Mouse (Mus musculus) retina, postnatal 7 days (tissue): ENCODE data around the gene Olfr1380.
"Not testable (repeated sequence)": the region's sequence is repeated elsewhere in the genome, so short reads cannot be mapped to it uniquely, and the experiment has no call there.

Source experiments
- DNase-seq: peaks from one replicate; pipeline ENCODE4 v3.0.0-alpha.2; 2012; ENCODE audit warnings: low read depth, low spot score

Olfr1380 gene

GRCm38 (mm10) chr11:49556578-49556977 is at the start of gene Olfr1380:
Gene Olfr1380 (plus strand): TSS chr11:49556878.
- DNase-seq = not testable (repeated sequence)

- DNase-seq = no peak
Measured at GRCm38 (mm10) chr11:49518086-49518485, 38.6 kb upstream of the Olfr1380 start.

- DNase-seq = no peak
Measured at GRCm38 (mm10) chr11:49519348-49519747, 37.3 kb upstream of the Olfr1380 start, which contains the start of gene Olfr1383. Gene Olfr1383 (plus strand): TSS chr11:49519648.

GRCm38 (mm10) chr11:49527947-49528346 is 28.7 kb upstream of the Olfr1380 start, which contains the start of gene Olfr1382:
Gene Olfr1382 (plus strand): TSS chr11:49528247.
- no peak for DNase-seq

- DNase-seq = no peak
Measured at GRCm38 (mm10) chr11:49532761-49533160, 23.9 kb upstream of the Olfr1380 start.

GRCm38 (mm10) chr11:49536631-49537030 is 20.0 kb upstream of the Olfr1380 start:
- DNase-seq = not testable (repeated sequence)

- DNase-seq = not testable (repeated sequence)
Measured at GRCm38 (mm10) chr11:49543149-49543548, 13.5 kb upstream of the Olfr1380 start, which contains the start of gene Olfr1381. Gene Olfr1381 (plus strand): TSS chr11:49543449.

GRCm38 (mm10) chr11:49554033-49554432 is 2.6 kb upstream of the Olfr1380 start:
- DNase-seq = not testable (repeated sequence)

- DNase-seq = not testable (repeated sequence)
Measured at GRCm38 (mm10) chr11:49575054-49575453, 18.4 kb downstream of the Olfr1380 start.

- DNase-seq = not testable (repeated sequence)
Measured at GRCm38 (mm10) chr11:49580452-49580851, 23.8 kb downstream of the Olfr1380 start.

GRCm38 (mm10) chr11:49590213-49590612 is 33.5 kb downstream of the Olfr1380 start:
- no peak for DNase-seq

- DNase-seq = not testable (repeated sequence)
Measured at GRCm38 (mm10) chr11:49597149-49597548, 40.5 kb downstream of the Olfr1380 start.

GRCm38 (mm10) chr11:49608306-49608705 is 51.6 kb downstream of the Olfr1380 start:
- not testable (repeated sequence) for DNase-seq

- DNase-seq = not testable (repeated sequence)
Measured at GRCm38 (mm10) chr11:49608938-49609867, 52.5 kb downstream of the Olfr1380 start, which contains the start of gene Flt4. Gene Flt4 (plus strand): TSS chr11:49609263.

- not testable (repeated sequence) for DNase-seq
Measured at GRCm38 (mm10) chr11:49609868-49610824, 53.5 kb downstream of the Olfr1380 start.

- DNase-seq = not testable (repeated sequence)
Measured at GRCm38 (mm10) chr11:49611349-49611748, 54.7 kb downstream of the Olfr1380 start.

GRCm38 (mm10) chr11:49612154-49612553 is 55.5 kb downstream of the Olfr1380 start:
- no peak for DNase-seq

GRCm38 (mm10) chr11:49613349-49613748 is 56.7 kb downstream of the Olfr1380 start:
- no peak for DNase-seq
